Mouse (Mus musculus) intestine, postnatal 0 days (tissue): ENCODE results near the gene Klk1b27. TPM values are rescaled to one million over a fixed set of nuclear protein-coding genes. Genes with fewer than 3 reads are reported as not detected.
"Not testable (repeated sequence)": the region's sequence is repeated elsewhere in the genome, so short reads cannot be mapped to it uniquely, and the experiment has no call there.

Experiments
- ATAC-seq: fragments of 200-750 bp; cut with Nextera tagmentation; 2 replicates; pipeline ENCODE4 v1.8.0; 2017; ENCODE audit warnings: mild to moderate bottlenecking, moderate TSS enrichment, moderate library complexity
- H3K27ac ChIP-seq: fragments of 300-500 bp; sonication (generic); 2 replicates; pipeline ENCODE4 v1.5.1; 2014; ENCODE audit warnings: mild to moderate bottlenecking, low read depth, low read length, moderate library complexity
- H3K27me3 ChIP-seq: fragments of 300-500 bp; sonication (generic); replicated peaks from 2 replicates; pipeline ENCODE4 v1.6.1; 2014; ENCODE audit warnings: low read length, mixed read lengths; ENCODE audit not compliant: control insufficient read depth, insufficient read depth
- H3K36me3 ChIP-seq: fragments of 300-500 bp; sonication (generic); 2 replicates; pipeline ENCODE4 v1.6.1; 2014; ENCODE audit warnings: mild to moderate bottlenecking, moderate library complexity; ENCODE audit not compliant: control insufficient read depth, insufficient read depth
- H3K4me1 ChIP-seq: fragments of 300-500 bp; sonication (generic); replicated peaks from 2 replicates; pipeline ENCODE4 v1.6.1; 2014; ENCODE audit warnings: antibody characterized with exemption, low read length, mixed read lengths; ENCODE audit not compliant: control insufficient read depth, insufficient read depth
- H3K4me2 ChIP-seq: fragments of 300-500 bp; sonication (generic); replicated peaks from 2 replicates; pipeline ENCODE4 v1.6.1; 2014; ENCODE audit warnings: low read depth, mild to moderate bottlenecking, moderate library complexity
- H3K4me3 ChIP-seq: fragments of 300-500 bp; sonication (generic); 2 replicates; pipeline ENCODE4 v1.5.1; 2014; ENCODE audit warnings: low read depth, low read length
- H3K9ac ChIP-seq: fragments of 300-500 bp; sonication (generic); 2 replicates; pipeline ENCODE4 v1.6.1; 2014; ENCODE audit warnings: mild to moderate bottlenecking, low read depth, low read length
- H3K9me3 ChIP-seq: fragments of 300-500 bp; sonication (generic); 2 replicates; pipeline ENCODE4 v1.6.1; 2016; ENCODE audit warnings: mixed run types; ENCODE audit not compliant: control insufficient read depth
- CTCF ChIP-seq: sonication (generic); IDR thresholded peaks from 2 replicates; pipeline ENCODE4 v1.5.1; 2016; ENCODE audit warnings: low read depth, mild to moderate bottlenecking, control low read depth, antibody characterized with exemption, moderate library complexity
- WGBS: fragments of 180-500 bp; shearing (Covaris S2); extraction: QIAGEN DNeasy Blood & Tissue Kit; methylation state at CpG from one replicate; pipeline ENCODE4 v1.1.7; 2014; 5-methylcytosine and 5-hydroxymethylcytosine counted together
- polyA plus RNA-seq: library from polyadenylated mRNA; unstranded; fragments of >200 nt; fragmentation: Nextera tagmentation; extraction: Ambion mirVana; gene quantifications from 2 replicates; pipeline ENCODE4 v1.2.1, GENCODE M21; 2015

Gene Klk1b27
- not detected in 2 replicates for polyA plus RNA-seq

- 76% methylated on average over 3 of the region's 3 CpGs for WGBS
Measured at GRCm38 (mm10) chr7:44051990-44052389, at the start of gene Klk1b27. Gene Klk1b27 (plus strand): TSS chr7:44052290.

GRCm38 (mm10) chr7:44004847-44005246, 47.2 kb upstream of the Klk1b27 start:
- no peak for ATAC-seq
- H3K4me1 ChIP-seq, result no peaks in the 10 kb centered on the region
- H3K9ac ChIP-seq, result no peak overlapping the region
- no peak for TF ChIP-seq CTCF
- H3K4me3 ChIP-seq, result no peak overlapping the region
- H3K27me3 ChIP-seq, result no peaks in the 10 kb centered on the region
- no peak overlapping the region for H3K4me2 ChIP-seq
- no peaks in the 10 kb centered on the region for H3K9me3 ChIP-seq
- H3K36me3 ChIP-seq, result no peaks in the 10 kb centered on the region
- no peak overlapping the region for H3K27ac ChIP-seq

More at GRCm38 (mm10) chr7:44051990-44052389, at the start of gene Klk1b27:
- not testable (repeated sequence) for H3K27me3 ChIP-seq, H3K4me2 ChIP-seq, H3K9me3 ChIP-seq, H3K36me3 ChIP-seq, H3K4me3 ChIP-seq, H3K27ac ChIP-seq, ATAC-seq, H3K4me1 ChIP-seq, H3K9ac ChIP-seq

DNA sequence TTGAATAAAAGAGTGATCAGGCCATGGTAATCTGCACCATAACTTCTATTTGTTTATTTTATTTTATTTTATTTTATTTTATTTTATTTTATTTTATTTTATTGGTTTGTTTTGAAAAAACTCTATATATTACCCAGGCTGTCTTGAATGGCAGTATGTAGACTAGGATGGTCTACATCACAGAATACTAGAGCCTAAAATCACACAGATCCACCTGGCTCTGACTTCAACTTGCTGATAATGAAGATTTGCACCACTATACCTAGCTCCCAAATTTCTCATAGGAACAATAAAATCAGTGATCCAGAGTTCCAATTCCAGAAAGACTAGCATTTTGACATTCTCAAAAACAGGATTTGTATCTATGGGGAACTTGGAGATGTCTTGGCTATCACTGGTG, 40.2 kb upstream of the Klk1b27 start, which contains the start of gene Klk1b26:
Gene Klk1b26, plus strand, starts transcription at position 301 of the 400 bp plus-strand sequence.
- not testable (repeated sequence) for H3K27ac ChIP-seq, H3K36me3 ChIP-seq, H3K4me2 ChIP-seq, H3K27me3 ChIP-seq, H3K9ac ChIP-seq, H3K4me3 ChIP-seq, H3K9me3 ChIP-seq, H3K4me1 ChIP-seq, ATAC-seq

DNA sequence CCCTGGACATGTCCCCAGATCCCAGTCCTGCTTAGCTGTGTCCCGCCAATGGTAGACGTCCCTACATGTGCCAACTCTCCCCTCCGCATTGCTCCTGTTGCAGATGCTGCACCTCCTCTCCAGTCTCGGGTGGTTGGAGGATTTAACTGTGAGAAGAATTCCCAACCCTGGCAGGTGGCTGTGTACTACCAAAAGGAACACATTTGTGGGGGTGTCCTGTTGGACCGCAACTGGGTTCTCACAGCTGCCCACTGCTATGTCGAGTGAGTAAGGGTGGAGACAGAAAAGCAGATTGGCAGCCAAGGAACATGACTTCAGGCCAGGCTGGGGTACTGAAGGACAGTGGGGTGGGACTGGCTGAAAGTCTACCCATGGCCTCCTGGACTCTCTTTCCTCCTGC, 37.4 kb upstream of the Klk1b27 start:
- H3K9ac ChIP-seq, H3K9me3 ChIP-seq, H3K27ac ChIP-seq, H3K4me3 ChIP-seq, ATAC-seq, H3K36me3 ChIP-seq, H3K4me1 ChIP-seq, H3K27me3 ChIP-seq, H3K4me2 ChIP-seq: not testable (repeated sequence)
- WGBS, result 77% methylated on average over 6 of the region's 6 CpGs

GRCm38 (mm10) chr7:44015071-44015470, 37.0 kb upstream of the Klk1b27 start:
- H3K36me3 ChIP-seq, result no peaks in the 10 kb centered on the region
- H3K9ac ChIP-seq, result no peak overlapping the region
- no peak overlapping the region for H3K27ac ChIP-seq
- H3K9me3 ChIP-seq, result no peaks in the 10 kb centered on the region
- no peaks in the 10 kb centered on the region for H3K4me1 ChIP-seq
- H3K4me2 ChIP-seq, result no peak overlapping the region
- no peak for TF ChIP-seq CTCF
- no peaks in the 10 kb centered on the region for H3K27me3 ChIP-seq
- no peak overlapping the region for H3K4me3 ChIP-seq
- WGBS, result 87% methylated on average over 5 of the region's 5 CpGs
- ATAC-seq, result no peak

GRCm38 (mm10) chr7:44072117-44072516, 20.0 kb downstream of the Klk1b27 start:
- no peak for ATAC-seq
- Histone ChIP-seq H3K9me3 (no peaks in the 10 kb centered on the region), H3K4me1 (no peaks in the 10 kb centered on the region), H3K27ac (no peak overlapping the region), H3K9ac (no peak overlapping the region), H3K27me3 (no peaks in the 10 kb centered on the region), H3K36me3 (no peaks in the 10 kb centered on the region), H3K4me2 (no peak overlapping the region), H3K4me3 (no peak overlapping the region)
- WGBS, result 85% methylated on average over 2 of the region's 2 CpGs
- no peak for TF ChIP-seq CTCF

DNA sequence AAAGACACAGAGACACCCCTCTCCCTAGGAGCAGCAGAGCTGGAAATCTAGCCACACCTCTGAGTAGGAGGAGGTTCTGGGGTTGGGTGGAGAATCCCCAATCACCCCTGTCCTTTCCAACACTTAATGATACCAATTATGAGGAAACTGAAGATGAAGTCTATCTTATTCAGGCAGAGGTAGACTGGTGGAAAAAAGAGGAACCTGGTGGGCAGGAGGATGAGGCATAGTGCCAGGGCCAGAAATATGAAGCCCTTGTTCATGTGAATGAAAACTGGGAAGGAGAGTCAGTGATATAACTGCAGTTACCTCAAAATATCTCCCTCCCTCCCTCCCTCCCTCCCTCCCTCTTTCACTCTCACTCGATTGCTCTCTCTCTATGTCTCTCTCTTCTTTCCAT, 25.6 kb downstream of the Klk1b27 start:
- Histone ChIP-seq H3K4me3 (no peak overlapping the region), H3K4me1 (no peaks in the 10 kb centered on the region), H3K4me2 (no peak overlapping the region), H3K27me3 (no peaks in the 10 kb centered on the region), H3K9me3 (no peaks in the 10 kb centered on the region), H3K27ac (no peak overlapping the region), H3K36me3 (no peaks in the 10 kb centered on the region), H3K9ac (no peak overlapping the region)
- no peak for TF ChIP-seq CTCF
- no peak for ATAC-seq
- WGBS, result 83% methylated on average over 1 of the region's 1 CpGs
